Mouse (Mus musculus): ENCODE data around the gene Mark1.

The Mark1 gene

DNA sequence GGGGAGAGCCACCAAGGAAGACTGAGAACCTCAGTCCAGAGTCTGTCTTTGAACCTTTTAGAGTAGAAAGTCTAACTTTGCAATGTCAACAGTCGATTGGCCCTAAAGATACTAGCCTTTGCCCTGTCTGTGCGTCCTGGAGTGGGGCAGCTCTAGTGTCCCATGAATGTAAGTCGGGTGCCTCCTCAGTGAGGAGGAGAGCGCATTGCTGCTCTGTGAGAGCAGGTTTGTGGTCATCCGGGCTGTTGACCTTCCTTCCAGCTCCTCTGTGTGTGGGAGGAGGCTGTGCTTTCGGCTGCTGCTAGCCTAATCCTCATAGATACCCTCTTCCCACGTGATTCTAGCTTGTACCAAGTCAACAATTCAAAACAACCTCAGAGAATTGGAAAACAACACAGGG lies 148.2 kb downstream of the Mark1 start:
- DNase-seq, result no peak

DNA sequence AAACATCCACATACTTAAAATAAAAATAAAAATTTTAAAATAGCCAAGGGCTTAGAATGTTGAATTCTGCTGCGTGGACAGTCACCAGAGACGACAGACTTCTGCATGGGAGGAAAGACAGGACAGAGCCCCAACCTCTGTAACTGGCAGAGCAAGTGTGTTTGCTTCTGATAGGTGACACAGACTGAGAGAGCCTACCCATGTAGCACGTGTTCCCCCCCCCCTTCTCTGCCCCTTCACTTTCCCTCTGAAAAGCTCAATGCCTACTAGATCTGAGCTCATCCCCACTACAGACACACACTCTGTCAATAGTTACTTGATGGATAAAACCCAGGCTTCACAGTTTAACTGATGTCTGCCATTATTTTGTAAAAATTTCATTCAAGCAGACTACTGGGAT lies 152.4 kb downstream of the Mark1 start:
- DNase-seq, result no peak

All from cerebellum, adult 11-12 months (tissue).